Mouse (Mus musculus) v-Abl transformed pro-B cells (cell line): ENCODE measurements around the gene Resf1.
"Not testable (repeated sequence)": the region's sequence is repeated elsewhere in the genome, so short reads cannot be mapped to it uniquely, and the experiment has no call there.

Experiments
- in situ Hi-C, 2 experiments: fragments of 400-800 bp; cut with MboI; formaldehyde crosslinking; loops; one replicate each; pipeline ENCODE4 v1.15.1; 2025; ENCODE audit not compliant: unreplicated experiment in 2 of 2

The Resf1 gene

DNA sequence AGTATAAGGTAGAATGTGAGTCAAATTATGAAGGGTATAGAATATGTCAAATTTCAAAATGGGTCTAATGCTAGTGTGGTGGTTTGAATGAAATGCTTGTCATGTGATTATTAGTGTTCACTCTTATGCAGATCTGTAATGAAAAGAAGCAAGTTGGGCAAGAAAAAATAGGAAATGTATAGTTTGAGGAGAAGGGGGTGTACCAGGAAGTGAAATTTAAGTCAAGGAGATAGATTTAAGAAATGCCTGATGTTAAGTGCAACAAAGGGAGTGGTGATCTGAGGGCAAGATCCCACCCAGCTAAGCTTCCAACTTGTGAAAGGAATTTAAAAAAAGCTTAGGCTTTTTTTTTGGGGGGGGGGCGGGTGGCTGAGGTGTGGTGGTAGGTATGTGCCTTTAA is 29.4 kb downstream of the Resf1 start:
- in situ Hi-C loops = loop anchor here in 1 of 2 experiments (5.0 kb wide), 1 partner anchor 34 kb away; no protein-coding TSS in a partner anchor

DNA sequence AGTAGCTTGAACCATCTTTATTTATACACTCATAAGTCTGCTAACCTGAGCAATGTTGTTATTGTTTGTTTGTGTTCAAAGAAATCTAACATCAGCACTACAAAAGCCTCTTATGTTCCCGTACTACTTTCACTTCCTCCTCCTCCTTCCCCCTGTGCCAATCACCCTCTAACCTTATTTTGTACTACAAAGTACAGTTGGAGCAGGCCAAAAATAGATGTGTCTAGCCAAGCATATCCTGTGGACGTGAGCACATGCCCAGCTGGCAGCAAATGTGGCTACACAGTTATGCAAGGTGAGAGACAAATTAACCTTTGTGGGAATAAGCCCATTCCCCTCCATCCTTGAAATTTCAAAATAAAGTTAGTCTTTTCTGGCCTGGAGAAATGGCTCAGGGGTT is 34.6 kb downstream of the Resf1 start:
- in situ Hi-C loops = no loop called here

DNA sequence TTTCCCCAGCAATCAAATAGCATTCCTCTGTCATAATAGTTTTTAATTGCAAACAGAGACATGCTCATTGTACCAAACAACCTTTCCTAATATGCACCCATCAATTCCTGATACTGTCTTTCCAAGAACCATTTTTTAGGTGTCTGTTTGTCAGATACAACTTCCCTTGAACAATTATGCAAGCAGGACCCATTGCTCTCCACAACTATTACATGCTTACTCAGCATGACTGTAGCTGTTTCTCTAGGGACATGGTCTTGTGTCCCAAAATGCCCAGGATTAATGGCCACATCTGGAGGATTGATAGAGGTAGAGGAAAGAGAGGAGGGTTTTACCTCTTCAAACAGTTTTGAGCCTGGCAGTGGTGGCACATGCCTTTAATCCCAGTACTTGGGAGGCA is 35.2 kb downstream of the Resf1 start:
- in situ Hi-C loops = no loop called here

DNA sequence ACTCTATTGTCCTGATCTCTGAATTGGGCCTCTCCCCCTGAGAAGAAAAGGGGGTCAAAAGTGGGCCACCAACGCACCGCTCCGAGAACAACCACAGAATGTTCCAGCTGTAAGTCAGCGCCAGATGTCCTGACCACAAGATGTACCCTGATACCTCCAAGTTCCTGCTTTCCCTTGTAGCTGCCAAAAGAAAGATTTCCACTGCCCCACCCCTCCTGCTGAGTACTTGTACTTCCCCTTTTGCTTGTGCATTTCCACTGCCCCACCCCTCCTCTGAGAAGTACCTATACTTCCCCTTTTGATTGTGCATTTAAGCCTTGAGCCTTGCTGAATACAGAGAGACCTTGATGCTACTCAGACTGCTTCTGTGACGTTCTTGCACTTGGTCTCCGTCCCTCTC is 39.0 kb downstream of the Resf1 start:
- in situ Hi-C loops = not testable (repeated sequence)

DNA sequence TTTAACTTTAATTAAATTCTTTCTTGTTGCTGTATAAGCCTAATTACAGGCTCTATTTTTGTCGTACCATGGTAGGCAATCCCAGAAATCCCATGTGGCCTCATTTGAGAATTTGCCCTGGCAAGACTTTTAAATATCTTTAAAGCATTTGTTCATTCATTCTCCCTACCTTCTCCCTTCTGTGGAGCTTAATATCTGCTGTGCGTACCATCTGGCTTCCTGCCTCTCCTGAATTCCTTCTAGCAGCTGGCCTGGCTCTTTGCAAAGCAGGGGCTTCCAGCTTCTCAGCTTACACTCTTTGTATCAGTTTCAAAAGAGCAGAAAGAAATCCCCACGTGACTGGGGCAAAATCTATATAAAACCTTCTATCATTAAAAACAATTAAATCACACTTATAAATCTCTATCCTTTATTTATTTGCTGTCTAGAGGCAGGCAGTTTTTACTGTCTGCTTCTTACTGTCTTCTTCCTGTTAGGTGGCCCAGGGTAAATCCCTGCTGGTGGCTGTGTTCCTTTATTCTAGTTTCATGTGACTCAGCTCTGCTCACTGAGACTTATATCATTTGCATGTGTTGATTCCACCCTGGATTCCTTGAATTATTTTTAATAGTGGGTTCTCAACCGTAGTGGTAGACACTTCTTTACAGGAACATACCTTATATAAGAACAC is 45.7 kb downstream of the Resf1 start:
- in situ Hi-C loops = no loop called here

DNA sequence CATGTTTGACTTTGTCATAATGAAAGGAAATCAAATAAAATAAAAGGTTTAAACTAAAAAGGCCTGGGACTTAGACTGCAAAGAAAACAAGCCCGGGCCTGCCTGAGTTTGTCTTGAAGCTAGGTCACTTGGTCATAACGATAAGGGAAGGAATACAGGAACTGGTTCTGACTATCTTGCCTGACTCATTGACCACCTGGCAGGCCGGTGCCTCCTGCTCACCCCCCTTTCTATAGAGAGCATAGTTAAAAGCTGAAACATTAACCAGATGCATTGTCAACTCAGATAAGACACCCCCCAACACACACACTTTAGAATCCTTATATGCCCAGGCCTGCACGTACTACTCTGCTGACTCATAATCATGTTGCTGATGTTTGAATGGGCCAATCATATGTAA is 46.6 kb downstream of the Resf1 start:
- in situ Hi-C loops = not testable (repeated sequence)

DNA sequence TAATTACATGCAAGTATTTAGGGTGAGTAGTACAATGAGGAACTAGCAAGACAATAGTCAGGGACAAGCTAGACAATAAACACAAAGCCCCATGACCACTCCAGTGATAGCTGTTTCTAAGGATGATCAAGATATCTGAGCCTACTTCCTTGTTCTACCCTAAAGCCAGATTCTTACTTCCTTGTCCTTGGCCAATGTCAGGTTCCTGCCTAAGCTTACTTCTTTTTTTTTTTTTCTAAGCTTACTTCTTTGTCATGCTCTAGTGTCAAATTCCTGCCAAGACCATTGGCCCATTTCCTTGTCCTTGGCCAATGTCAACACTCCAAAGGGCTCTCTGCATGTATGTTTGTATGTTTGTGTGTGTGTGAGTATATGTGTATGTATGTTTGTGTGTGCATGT is 47.9 kb downstream of the Resf1 start:
- in situ Hi-C loops = no loop called here

DNA sequence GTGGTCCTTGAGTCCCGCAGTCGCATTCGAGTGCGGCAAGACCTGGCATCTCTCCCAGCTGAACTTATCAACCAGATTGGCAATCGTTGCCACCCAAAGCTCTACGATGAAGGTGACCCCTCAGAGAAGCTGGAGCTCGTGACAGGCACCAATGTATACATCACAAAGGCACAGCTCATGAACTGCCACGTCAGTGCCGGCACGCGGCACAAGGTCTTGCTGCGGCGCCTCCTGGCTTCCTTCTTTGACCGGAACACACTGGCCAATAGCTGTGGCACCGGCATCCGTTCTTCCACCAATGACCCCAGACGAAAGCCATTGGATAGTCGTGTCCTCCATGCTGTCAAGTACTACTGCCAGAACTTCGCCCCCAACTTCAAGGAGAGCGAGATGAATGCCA is 53.3 kb downstream of the Resf1 start:
- in situ Hi-C loops = not testable (repeated sequence)

DNA sequence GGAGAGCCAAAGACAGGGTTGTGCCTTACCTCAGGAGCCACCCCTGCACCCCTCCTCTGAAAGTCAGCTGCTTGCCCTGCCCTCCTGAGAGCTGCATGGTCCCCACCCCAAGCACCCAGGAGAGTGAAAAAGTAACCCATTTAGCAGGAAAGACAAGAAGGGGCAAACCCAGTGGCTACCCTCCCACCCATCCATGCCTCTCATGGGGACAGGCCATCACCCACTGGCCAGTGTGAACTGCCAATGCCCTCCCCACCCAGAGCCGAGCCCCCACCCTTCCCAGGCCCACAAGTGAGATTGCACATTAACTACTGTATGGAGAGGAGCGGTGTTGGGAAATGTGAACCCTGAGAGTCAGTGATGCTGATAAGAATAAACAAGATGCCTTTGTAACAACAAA is 56.8 kb downstream of the Resf1 start:
- in situ Hi-C loops = not testable (repeated sequence)

DNA sequence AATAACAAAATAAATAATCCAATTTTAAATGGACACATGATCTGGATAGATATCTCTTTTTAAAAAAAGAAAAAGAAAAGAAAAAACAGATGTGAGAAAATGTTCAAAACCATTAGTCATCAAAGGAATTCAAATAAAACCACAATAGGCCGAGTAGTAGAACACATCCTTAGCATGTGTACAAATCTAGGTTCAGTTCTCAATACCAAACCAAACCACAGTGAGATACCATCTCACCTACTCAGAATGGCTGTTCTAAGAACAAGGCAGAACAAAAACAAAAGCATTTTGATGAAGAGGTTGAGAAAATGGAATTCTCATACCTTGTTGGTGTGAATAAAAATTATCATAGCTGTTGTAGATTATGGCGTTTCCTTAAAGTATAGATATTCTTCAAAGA is 57.2 kb downstream of the Resf1 start:
- in situ Hi-C loops = no loop called here

DNA sequence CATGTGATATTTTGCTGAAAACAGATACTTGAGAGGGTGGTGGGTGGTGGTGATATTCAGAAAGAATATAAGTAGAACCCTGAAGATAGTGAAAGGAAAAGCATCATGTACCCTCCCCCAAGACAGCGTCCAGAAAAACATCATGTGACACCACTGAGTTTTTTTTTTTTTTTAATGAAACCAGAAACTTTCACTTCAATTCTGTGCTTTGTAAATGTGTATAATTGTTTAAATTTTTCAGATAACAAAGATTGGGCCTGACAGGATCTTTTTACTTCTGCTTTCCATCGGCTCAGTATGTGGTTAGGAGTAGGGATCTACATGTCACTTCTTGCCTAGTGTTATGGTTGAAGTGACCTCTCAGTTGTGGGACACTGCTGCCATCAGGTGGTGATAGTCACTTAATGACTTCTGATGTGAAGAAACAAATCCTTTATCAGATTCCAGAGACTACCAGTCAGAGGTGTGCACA is 65.8 kb downstream of the Resf1 start:
- in situ Hi-C loops = loop anchor here (5.0 kb wide), 6 partner anchors 38 to 318 kb away; partner anchors contain the start of genes Amn1 (in 1 of the 2), Gm10203 (in 1 of the 2) and Resf1 (in 1 of the 2)

DNA sequence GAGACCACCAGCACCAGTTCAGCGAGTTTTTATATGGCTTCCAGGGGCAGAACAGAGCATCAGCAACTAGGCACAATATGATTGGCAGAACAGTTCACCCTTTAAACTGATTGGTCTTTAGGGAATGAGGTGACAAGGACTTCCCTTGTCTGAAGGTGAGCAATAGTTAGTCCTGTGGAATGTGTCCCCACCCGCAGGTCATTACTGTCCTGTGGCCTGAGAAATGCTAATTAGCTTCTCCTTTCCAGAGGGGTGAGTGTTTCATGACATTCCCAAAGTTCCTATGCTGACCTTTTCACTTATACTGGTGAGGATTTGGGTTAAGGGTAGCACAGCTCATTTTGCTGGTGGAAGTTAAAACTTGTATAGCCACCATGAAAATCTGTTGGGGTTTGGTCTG is 74.3 kb downstream of the Resf1 start:
- in situ Hi-C loops = no loop called here
